Mouse (Mus musculus): ENCODE results near the gene Auh. TPM values are rescaled to one million over a fixed set of nuclear protein-coding genes. Genes with fewer than 3 reads are reported as not detected.

Auh gene
- polyA plus RNA-seq, 1 experiment from 2014 or later, result 33.6 TPM

GRCm38 (mm10) chr13:52919790-52920352 lies 9.6 kb downstream of the Auh start:
- DNase-seq (ENCODE audit: low spot score) (no peak), ATAC-seq (ENCODE audit: insufficient number of reproducible peaks, low FRiP score, low TSS enrichment, low read depth) (no peak)
- H3K9me3 ChIP-seq (ENCODE audit: control insufficient read depth, low read length), result no peaks in the 10 kb centered on the region
- H3K27ac ChIP-seq (replicated peaks; ENCODE audit: low read depth, low read length), result no peak overlapping the region
- H3K4me1 ChIP-seq (ENCODE audit: control insufficient read depth, insufficient read depth, low read length), result peaks cover 6% of the 10 kb centered on the region; the same call in 1 of the 2 replicates
- H3K27me3 ChIP-seq (ENCODE audit: control insufficient read depth, insufficient read depth, low read length), result no peaks in the 10 kb centered on the region
- H3K4me3 ChIP-seq (ENCODE audit: low read depth, low read length), result no peak overlapping the region
- no peak overlapping the region for H3K4me2 ChIP-seq (ENCODE audit: low read depth, severe bottlenecking)
- no peaks in the 10 kb centered on the region for H3K36me3 ChIP-seq (ENCODE audit: control insufficient read depth, insufficient read depth, low read length)
- H3K9ac ChIP-seq (ENCODE audit: low read length), result no peak overlapping the region
- 74% methylated on average over 10 of the region's 10 CpGs for whole genome bisulfite sequencing

GRCm38 (mm10) chr13:52918333-52918732 lies 11.1 kb downstream of the Auh start:
- H3K9me3 ChIP-seq (ENCODE audit: control insufficient read depth, low read length), result no peaks in the 10 kb centered on the region
- WGBS, result 91% methylated on average over 5 of the region's 5 CpGs
- H3K4me1 ChIP-seq (ENCODE audit: control insufficient read depth, insufficient read depth, low read length), result peaks cover 9% of the 10 kb centered on the region
- no peak overlapping the region for H3K4me2 ChIP-seq (ENCODE audit: low read depth, severe bottlenecking)
- no peak for DNase-seq (ENCODE audit: low spot score)
- H3K4me3 ChIP-seq (ENCODE audit: low read depth, low read length), result no peak overlapping the region
- no peaks in the 10 kb centered on the region for H3K27me3 ChIP-seq (ENCODE audit: control insufficient read depth, insufficient read depth, low read length)
- H3K9ac ChIP-seq (ENCODE audit: low read length), result no peak overlapping the region
- H3K27ac ChIP-seq (replicated peaks; ENCODE audit: low read depth, low read length), result no peak overlapping the region
- no peak for ATAC-seq (ENCODE audit: insufficient number of reproducible peaks, low FRiP score, low TSS enrichment, low read depth)
- H3K36me3 ChIP-seq (ENCODE audit: control insufficient read depth, insufficient read depth, low read length), result no peaks in the 10 kb centered on the region

DNA sequence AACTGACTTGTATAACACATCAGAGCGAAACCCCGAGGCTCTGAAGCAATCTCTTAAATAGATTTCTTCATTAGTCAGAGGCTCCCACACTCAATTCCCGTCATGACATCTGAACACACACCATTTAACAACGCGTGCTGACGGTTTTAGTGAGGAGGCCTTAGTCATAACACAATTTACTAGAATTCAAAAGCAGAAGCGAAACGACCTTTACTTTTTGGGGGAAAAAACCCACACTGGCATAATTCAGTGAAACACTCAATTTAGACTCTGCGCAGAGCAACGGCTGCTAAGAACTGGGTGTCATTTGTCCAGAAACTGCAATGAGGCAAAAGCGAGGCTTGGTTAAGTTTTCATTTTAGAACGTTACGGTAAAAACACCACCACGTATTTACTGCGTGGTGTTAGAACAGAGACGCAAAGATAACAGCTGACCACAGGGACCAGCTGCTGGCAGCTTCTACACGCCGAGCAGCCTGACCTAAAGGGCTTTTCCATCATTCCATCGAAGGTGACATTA lies 14.8 kb downstream of the Auh start:
- H3K9ac ChIP-seq (ENCODE audit: low read length), result no peak overlapping the region
- no peak overlapping the region for H3K27ac ChIP-seq (replicated peaks; ENCODE audit: low read depth, low read length)
- H3K4me1 ChIP-seq (ENCODE audit: control insufficient read depth, insufficient read depth, low read length), result peaks cover 9% of the 10 kb centered on the region
- no peaks in the 10 kb centered on the region for H3K9me3 ChIP-seq (ENCODE audit: control insufficient read depth, low read length)
- no peak overlapping the region for H3K4me2 ChIP-seq (ENCODE audit: low read depth, severe bottlenecking)
- WGBS, result 44% methylated on average over 19 of the region's 19 CpGs
- DNase-seq (ENCODE audit: low spot score) (no peak), ATAC-seq (ENCODE audit: insufficient number of reproducible peaks, low FRiP score, low TSS enrichment, low read depth) (no peak)
- no peaks in the 10 kb centered on the region for H3K27me3 ChIP-seq (ENCODE audit: control insufficient read depth, insufficient read depth, low read length)
- no peaks in the 10 kb centered on the region for H3K36me3 ChIP-seq (ENCODE audit: control insufficient read depth, insufficient read depth, low read length)
- H3K4me3 ChIP-seq (ENCODE audit: low read depth, low read length), result no peak overlapping the region

- H3K4me3 ChIP-seq (ENCODE audit: low read depth, low read length), result no peak overlapping the region
- ATAC-seq (ENCODE audit: insufficient number of reproducible peaks, low FRiP score, low TSS enrichment, low read depth) (no peak), DNase-seq (ENCODE audit: low spot score) (no peak)
- H3K36me3 ChIP-seq (ENCODE audit: control insufficient read depth, insufficient read depth, low read length), result no peaks in the 10 kb centered on the region
- 87% methylated on average over 7 of the region's 7 CpGs for WGBS
- no peaks in the 10 kb centered on the region for H3K9me3 ChIP-seq (ENCODE audit: control insufficient read depth, low read length)
- H3K9ac ChIP-seq (ENCODE audit: low read length), result no peak overlapping the region
- peaks cover 9% of the 10 kb centered on the region for H3K4me1 ChIP-seq (ENCODE audit: control insufficient read depth, insufficient read depth, low read length)
- no peak overlapping the region for H3K27ac ChIP-seq (replicated peaks; ENCODE audit: low read depth, low read length)
- H3K4me2 ChIP-seq (ENCODE audit: low read depth, severe bottlenecking), result no peak overlapping the region
- H3K27me3 ChIP-seq (ENCODE audit: control insufficient read depth, insufficient read depth, low read length), result no peaks in the 10 kb centered on the region
Observed at GRCm38 (mm10) chr13:52913926-52914325, 15.6 kb downstream of the Auh start.

GRCm38 (mm10) chr13:52912495-52912894 lies 17.0 kb downstream of the Auh start:
- Histone ChIP-seq H3K4me2 (ENCODE audit: low read depth, severe bottlenecking) (no peak overlapping the region), H3K4me3 (ENCODE audit: low read depth, low read length) (no peak overlapping the region)
- no peak for ATAC-seq (ENCODE audit: insufficient number of reproducible peaks, low FRiP score, low TSS enrichment, low read depth)

GRCm38 (mm10) chr13:52911259-52911658 lies 18.2 kb downstream of the Auh start:
- no peak for DNase-seq (ENCODE audit: low spot score)
- ATAC-seq (ENCODE audit: insufficient number of reproducible peaks, low FRiP score, low TSS enrichment, low read depth), result no peak
- H3K27me3 ChIP-seq (ENCODE audit: control insufficient read depth, insufficient read depth, low read length), result no peaks in the 10 kb centered on the region
- H3K27ac ChIP-seq (replicated peaks; ENCODE audit: low read depth, low read length), result no peak overlapping the region
- H3K4me1 ChIP-seq (ENCODE audit: control insufficient read depth, insufficient read depth, low read length), result peaks cover 7% of the 10 kb centered on the region
- H3K9ac ChIP-seq (ENCODE audit: low read length), result no peak overlapping the region
- H3K4me3 ChIP-seq (ENCODE audit: low read depth, low read length), result no peak overlapping the region
- H3K9me3 ChIP-seq (ENCODE audit: control insufficient read depth, low read length), result no peaks in the 10 kb centered on the region
- 83% methylated on average over 4 of the region's 4 CpGs for WGBS
- peaks cover 4% of the 10 kb centered on the region; the same call in 1 of the 2 replicates for H3K36me3 ChIP-seq (ENCODE audit: control insufficient read depth, insufficient read depth, low read length)
- H3K4me2 ChIP-seq (ENCODE audit: low read depth, severe bottlenecking), result no peak overlapping the region

More at GRCm38 (mm10) chr13:52912495-52912894, 17.0 kb downstream of the Auh start:
- H3K9me3 ChIP-seq (ENCODE audit: control insufficient read depth, low read length), result no peaks in the 10 kb centered on the region
- H3K27me3 ChIP-seq (ENCODE audit: control insufficient read depth, insufficient read depth, low read length), result no peaks in the 10 kb centered on the region
- H3K36me3 ChIP-seq (ENCODE audit: control insufficient read depth, insufficient read depth, low read length), result peaks cover 4% of the 10 kb centered on the region; the same call in 1 of the 2 replicates
- no peak overlapping the region for H3K27ac ChIP-seq (replicated peaks; ENCODE audit: low read depth, low read length)
- 45% methylated on average over 8 of the region's 8 CpGs for WGBS
- no peak for DNase-seq (ENCODE audit: low spot score)
- peaks cover 8% of the 10 kb centered on the region for H3K4me1 ChIP-seq (ENCODE audit: control insufficient read depth, insufficient read depth, low read length)
- no peak overlapping the region for H3K9ac ChIP-seq (ENCODE audit: low read length)

GRCm38 (mm10) chr13:52906296-52906695 lies 23.2 kb downstream of the Auh start:
- H3K9ac ChIP-seq (ENCODE audit: low read length), result no peak overlapping the region
- H3K4me3 ChIP-seq (ENCODE audit: low read depth, low read length), result no peak overlapping the region
- H3K27me3 ChIP-seq (ENCODE audit: control insufficient read depth, insufficient read depth, low read length), result no peaks in the 10 kb centered on the region
- peaks cover 17% of the 10 kb centered on the region for H3K4me1 ChIP-seq (ENCODE audit: control insufficient read depth, insufficient read depth, low read length)
- H3K36me3 ChIP-seq (ENCODE audit: control insufficient read depth, insufficient read depth, low read length), result peaks cover 4% of the 10 kb centered on the region; the same call in 1 of the 2 replicates
- no peak for DNase-seq (ENCODE audit: low spot score)
- H3K27ac ChIP-seq (replicated peaks; ENCODE audit: low read depth, low read length), result no peak overlapping the region
- no peak for ATAC-seq (ENCODE audit: insufficient number of reproducible peaks, low FRiP score, low TSS enrichment, low read depth)
- no peak overlapping the region for H3K4me2 ChIP-seq (ENCODE audit: low read depth, severe bottlenecking)
- no peaks in the 10 kb centered on the region for H3K9me3 ChIP-seq (ENCODE audit: control insufficient read depth, low read length)
- WGBS, result 88% methylated on average over 11 of the region's 11 CpGs

- Histone ChIP-seq H3K4me1 (ENCODE audit: control insufficient read depth, insufficient read depth, low read length) (peaks cover 19% of the 10 kb centered on the region), H3K27ac (replicated peaks; ENCODE audit: low read depth, low read length) (no peak overlapping the region), H3K9ac (ENCODE audit: low read length) (no peak overlapping the region), H3K27me3 (ENCODE audit: control insufficient read depth, insufficient read depth, low read length) (no peaks in the 10 kb centered on the region), H3K4me2 (ENCODE audit: low read depth, severe bottlenecking) (no peak overlapping the region), H3K36me3 (ENCODE audit: control insufficient read depth, insufficient read depth, low read length) (peaks cover 4% of the 10 kb centered on the region; the same call in 1 of the 2 replicates), H3K9me3 (ENCODE audit: control insufficient read depth, low read length) (no peaks in the 10 kb centered on the region), H3K4me3 (ENCODE audit: low read depth, low read length) (no peak overlapping the region)
- ATAC-seq (ENCODE audit: insufficient number of reproducible peaks, low FRiP score, low TSS enrichment, low read depth), result no peak
- WGBS, result 27% methylated on average over 6 of the region's 6 CpGs
- no peak for DNase-seq (ENCODE audit: low spot score)
Observed at GRCm38 (mm10) chr13:52904175-52904574, 25.3 kb downstream of the Auh start.

GRCm38 (mm10) chr13:52903767-52904166 lies 25.7 kb downstream of the Auh start:
- ATAC-seq (ENCODE audit: insufficient number of reproducible peaks, low FRiP score, low TSS enrichment, low read depth), result no peak
- Histone ChIP-seq H3K27ac (replicated peaks; ENCODE audit: low read depth, low read length) (no peak overlapping the region), H3K36me3 (ENCODE audit: control insufficient read depth, insufficient read depth, low read length) (peaks cover 4% of the 10 kb centered on the region; the same call in 1 of the 2 replicates), H3K9ac (ENCODE audit: low read length) (no peak overlapping the region), H3K27me3 (ENCODE audit: control insufficient read depth, insufficient read depth, low read length) (no peaks in the 10 kb centered on the region), H3K4me3 (ENCODE audit: low read depth, low read length) (no peak overlapping the region), H3K4me1 (ENCODE audit: control insufficient read depth, insufficient read depth, low read length) (peaks cover 19% of the 10 kb centered on the region), H3K4me2 (ENCODE audit: low read depth, severe bottlenecking) (no peak overlapping the region), H3K9me3 (ENCODE audit: control insufficient read depth, low read length) (no peaks in the 10 kb centered on the region)
- WGBS, result 36% methylated on average over 10 of the region's 10 CpGs
- DNase-seq (ENCODE audit: low spot score), result peak; percentile 63
